Mouse (Mus musculus): ENCODE measurements around the gene Rab44. TPM values are rescaled to one million over a fixed set of nuclear protein-coding genes. Genes with fewer than 3 reads are reported as not detected.
"Not testable (repeated sequence)": the region's sequence is repeated elsewhere in the genome, so short reads cannot be mapped to it uniquely, and the experiment has no call there.

Gene Rab44
- total RNA-seq, 2 experiments from 2014 or later = 0.59 TPM; not detected in 1

DNA sequence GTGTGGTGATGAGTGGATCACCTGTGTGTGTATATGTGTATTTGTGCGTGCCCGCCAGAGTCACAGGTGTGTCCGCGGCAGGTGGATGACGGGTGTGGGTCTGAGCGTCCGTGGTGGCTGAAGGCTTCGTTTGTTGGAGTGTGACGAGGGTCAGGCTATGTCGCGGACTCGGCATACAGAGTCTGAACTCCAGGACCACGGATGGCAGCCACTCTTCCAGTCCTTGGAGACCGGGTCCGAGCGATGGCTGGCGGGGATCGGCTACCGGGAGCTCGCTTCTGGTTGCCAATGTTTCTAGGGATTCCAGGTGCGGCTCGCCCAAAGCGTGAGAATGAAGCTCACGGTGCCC is 20.0 kb upstream of the Rab44 start:
- Histone ChIP-seq H3K27ac (peak overlapping the region; percentile 87), H3K4me3 (peak overlapping the region; percentile 75)
- DNase-seq = peak; percentile 45
- intact Hi-C loops (cut with DNase I) = loop anchor here (2.0 kb wide), 1 partner anchor 37 kb away; no protein-coding TSS in a partner anchor
- no peak for TF ChIP-seq CTCF (IDR thresholded peaks at IDR 0.05)

DNA sequence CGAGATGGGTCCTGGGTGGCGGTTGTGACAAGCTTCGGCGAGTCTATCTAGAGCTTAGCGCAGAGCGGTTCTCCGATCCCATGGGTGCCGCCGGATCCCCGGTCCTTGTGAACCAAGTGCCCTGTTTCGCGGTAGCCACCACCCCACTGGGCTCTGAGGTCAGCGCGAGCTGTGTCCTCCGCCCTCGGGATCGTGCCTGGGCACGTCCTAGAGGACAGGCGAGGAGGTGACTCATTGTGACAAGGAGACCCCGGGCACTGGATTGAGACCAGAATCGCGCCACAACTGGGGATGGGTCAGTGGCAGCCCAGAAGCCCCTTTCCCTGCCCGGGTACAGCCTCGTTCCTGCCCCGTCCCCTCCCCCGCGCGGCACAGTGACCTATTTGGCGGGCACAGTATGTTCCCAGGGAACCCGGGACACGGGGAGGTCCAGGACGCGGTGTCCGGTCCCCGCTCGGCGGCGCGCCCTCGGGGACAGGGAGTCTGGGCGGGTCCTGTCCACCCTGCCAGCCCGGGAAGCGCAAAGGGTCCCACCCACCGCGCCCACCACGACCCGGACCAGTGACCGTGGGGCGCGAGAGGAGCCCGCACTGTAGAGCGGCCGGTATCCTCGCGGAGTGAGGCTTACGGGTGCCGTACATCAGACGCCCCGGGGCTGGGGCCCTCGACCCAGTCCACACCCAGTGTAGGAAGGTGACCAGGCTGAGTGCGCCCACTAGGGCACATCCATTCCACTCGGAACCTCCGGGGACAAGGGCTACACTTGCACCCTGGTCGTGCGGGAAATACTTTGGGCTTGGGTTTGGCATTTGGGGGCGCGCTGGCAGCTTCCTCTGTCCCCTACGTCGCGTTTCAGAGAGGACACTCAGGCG is 19.4 kb upstream of the Rab44 start:
- intact Hi-C loops (cut with DNase I) = loop anchor here (1.0 to 5.0 kb wide), 3 partner anchors 45 to 107 kb away; no protein-coding TSS in a partner anchor
- Histone ChIP-seq H3K4me3 (peak overlapping the region; percentile 75), H3K27ac (peak overlapping the region; percentile 87)
- DNase-seq = peak; percentile 94
- no peak for TF ChIP-seq CTCF (IDR thresholded peaks at IDR 0.05)

DNA sequence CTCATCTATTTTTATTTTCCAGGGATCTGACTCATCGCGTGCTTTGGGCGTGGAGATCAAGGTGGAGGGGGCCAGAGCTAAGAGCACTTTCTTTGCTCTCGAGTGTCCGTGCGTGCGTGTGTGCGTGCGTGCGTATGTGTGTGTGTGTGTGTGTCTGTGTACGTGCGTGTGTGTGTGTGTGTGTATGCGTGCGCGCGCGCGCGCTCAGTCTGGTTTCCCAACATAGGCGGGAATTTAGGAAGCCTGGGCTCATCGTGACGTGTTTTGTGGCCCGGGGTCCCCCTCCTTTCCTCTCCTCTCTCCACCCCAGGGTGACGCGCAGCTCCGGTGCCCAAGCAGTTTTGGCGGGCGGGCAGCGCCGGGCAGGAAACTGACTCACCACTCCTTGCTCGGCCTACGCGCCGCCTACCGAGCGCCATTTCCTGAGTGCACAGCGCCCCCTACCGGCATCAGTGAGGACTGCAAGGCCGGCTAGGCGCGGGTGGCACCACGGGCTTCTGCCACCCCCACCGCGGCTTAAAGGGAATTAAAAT is 18.7 kb upstream of the Rab44 start:
- TF ChIP-seq CTCF (IDR thresholded peaks at IDR 0.05) = no peak; the same call in 1 of the 2 replicates
- DNase-seq = peak; percentile 97
- intact Hi-C loops (cut with DNase I) = loop anchor here (1.0 to 5.0 kb wide), 3 partner anchors 46 to 108 kb away; no protein-coding TSS in a partner anchor

DNA sequence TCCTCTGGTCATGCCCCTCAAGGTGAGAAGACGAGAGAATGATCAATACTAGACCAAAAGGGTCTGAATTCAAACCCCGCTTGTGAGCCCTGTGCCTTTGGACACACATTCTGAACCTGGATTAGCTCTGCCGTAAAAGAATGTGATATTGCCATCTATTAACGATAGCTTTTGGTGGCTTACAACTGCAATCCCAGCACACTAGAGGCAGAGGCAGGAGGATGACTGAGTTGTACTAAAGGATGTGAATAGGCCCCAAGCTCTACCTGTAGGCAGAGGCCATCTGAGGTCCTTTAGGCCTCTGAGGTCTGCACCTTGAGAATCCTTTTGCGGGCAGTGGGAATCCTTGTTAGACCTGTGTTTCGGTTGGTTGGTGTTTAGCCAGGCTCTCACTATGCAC is 17.7 kb upstream of the Rab44 start:
- Histone ChIP-seq H3K27ac (no peak overlapping the region), H3K4me3 (peak overlapping the region; percentile 5; the same call in 1 of the 2 replicates)
- no peak for DNase-seq
- intact Hi-C loops (cut with DNase I) = loop anchor here (5.0 kb wide), 2 partner anchors 76 to 109 kb away; no protein-coding TSS in a partner anchor
- TF ChIP-seq CTCF (IDR thresholded peaks at IDR 0.05) = no peak

More for the DNA sequence above, 18.7 kb upstream of the Rab44 start:
- Histone ChIP-seq H3K4me3 (peak overlapping the region; percentile 75), H3K27ac (peak overlapping the region; percentile 87)

DNA sequence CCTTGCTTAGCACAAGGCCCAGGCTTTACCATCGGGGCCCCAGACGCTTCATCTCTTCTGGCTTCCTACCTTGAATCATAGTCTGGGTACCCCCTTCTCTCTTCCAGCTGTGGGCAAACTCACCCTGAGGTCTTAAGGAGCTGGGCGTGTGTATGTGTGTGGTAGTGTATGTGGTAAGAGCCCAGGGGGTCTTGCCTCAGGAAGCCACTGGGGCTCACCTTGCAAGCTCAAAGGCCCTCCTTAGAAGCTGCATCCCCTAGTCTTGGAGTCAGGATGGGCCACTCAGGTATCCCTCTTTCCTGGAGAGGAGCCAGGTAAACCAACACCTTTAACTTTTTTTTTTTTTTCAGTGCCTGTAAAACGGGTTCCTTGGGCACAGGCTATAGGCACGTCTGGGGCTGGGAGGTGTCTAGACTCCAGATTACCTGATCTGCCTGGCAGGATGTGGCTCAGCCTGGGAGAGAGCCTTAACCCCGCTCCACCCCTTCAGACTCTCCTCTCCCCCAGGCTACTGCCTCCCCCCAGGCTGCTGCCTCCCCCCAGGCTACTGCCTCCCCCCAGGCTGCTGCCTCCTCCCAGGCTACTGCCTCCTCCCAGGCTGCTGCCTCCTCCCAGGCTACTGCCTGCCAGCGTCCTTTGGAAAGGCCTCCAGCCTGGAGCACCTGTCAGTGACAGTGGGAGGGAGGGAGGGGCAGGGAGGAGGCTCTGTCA is 16.9 kb upstream of the Rab44 start:
- TF ChIP-seq CTCF (IDR thresholded peaks at IDR 0.05) = no peak
- Histone ChIP-seq H3K4me3 (no peak overlapping the region), H3K27ac (no peak overlapping the region)
- DNase-seq = peak; percentile 64
- intact Hi-C loops (cut with DNase I) = loop anchor here (5.0 kb wide), 2 partner anchors 75 to 110 kb away; no protein-coding TSS in a partner anchor

DNA sequence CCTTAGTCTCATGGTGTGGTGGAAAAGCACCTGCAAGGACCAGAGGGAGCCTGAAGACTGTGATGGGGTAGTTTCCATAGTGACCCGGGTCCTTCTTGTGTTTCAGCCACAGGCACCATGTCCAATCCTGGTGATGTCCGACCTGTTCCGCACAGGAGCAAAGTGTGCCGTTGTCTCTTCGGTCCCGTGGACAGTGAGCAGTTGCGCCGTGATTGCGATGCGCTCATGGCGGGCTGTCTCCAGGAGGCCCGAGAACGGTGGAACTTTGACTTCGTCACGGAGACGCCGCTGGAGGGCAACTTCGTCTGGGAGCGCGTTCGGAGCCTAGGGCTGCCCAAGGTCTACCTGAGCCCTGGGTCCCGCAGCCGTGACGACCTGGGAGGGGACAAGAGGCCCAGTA is 15.7 kb upstream of the Rab44 start:
- no peak for DNase-seq
- Histone ChIP-seq H3K27ac (no peak overlapping the region), H3K4me3 (no peak overlapping the region)
- no peak for TF ChIP-seq CTCF (IDR thresholded peaks at IDR 0.05)
- intact Hi-C loops (cut with DNase I) = loop anchor here (5.0 kb wide), 2 partner anchors 74 to 111 kb away; no protein-coding TSS in a partner anchor

DNA sequence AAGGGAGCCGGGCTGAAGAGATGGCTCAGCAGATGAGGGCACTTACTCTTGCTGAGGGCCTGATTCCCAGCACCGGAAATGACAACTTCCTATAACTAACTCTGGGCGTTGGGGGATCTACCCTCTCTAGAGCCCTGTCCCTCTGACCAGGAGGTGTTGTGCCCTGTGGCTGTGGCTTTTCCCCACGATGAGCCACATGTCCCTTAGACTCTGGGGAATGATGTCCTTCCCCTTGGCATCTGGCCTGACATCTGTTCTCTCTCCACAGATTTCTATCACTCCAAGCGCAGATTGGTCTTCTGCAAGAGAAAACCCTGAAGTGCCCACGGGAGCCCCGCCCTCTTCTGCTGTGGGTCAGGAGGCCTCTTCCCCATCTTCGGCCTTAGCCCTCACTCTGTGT is 14.9 kb upstream of the Rab44 start:
- no peak overlapping the region for H3K27ac ChIP-seq
- H3K4me3 ChIP-seq = no peak overlapping the region
- TF ChIP-seq CTCF (IDR thresholded peaks at IDR 0.05) = no peak
- DNase-seq = no peak
- intact Hi-C loops (cut with DNase I) = loop anchor here (5.0 kb wide), 2 partner anchors 73 to 112 kb away; no protein-coding TSS in a partner anchor

DNA sequence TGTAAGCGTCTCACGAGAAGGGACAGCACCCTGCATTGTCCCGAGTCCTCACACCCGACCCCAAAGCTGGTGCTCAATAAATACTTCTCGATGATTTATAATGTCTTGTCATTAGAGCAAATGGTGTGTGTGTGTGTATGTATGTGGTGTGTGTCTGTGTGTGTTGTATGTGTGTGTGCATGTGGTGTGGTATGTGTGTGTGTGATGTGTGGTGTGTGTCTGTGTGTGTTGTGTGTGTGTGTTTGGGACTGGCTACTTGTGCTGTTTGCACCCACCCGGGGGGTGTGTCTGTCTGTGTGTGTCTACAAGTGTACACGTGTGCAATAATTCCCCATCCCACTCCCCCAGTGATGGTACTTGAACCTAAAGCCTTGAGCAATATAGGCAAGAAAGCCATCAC is 13.3 kb upstream of the Rab44 start:
- no peak for TF ChIP-seq CTCF (IDR thresholded peaks at IDR 0.05)
- intact Hi-C loops (cut with DNase I) = no loop called here
- H3K4me3 ChIP-seq = no peak overlapping the region
- H3K27ac ChIP-seq = no peak overlapping the region
- no peak for DNase-seq

DNA sequence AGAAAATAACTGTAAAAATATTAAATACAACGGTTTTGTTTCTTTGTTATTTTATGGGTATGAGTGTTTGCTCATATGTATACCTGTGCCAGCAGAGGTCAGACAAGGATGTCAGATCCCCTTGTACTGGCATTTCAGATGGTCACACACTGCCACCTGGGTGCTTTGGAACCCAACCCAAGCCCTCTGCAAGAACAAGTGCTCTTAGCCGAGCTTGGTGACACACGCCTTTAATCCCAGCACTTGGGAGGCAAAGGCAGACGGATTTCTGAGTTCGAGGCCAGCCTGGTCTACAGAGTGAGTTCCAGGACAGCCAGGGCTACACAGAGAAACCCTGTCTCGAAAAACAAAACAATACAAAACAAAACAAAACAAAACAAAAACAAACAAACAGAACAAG is 3.6 kb upstream of the Rab44 start:
- H3K27ac ChIP-seq; intact Hi-C loops (cut with DNase I); H3K4me3 ChIP-seq; DNase-seq: not testable (repeated sequence)

DNA sequence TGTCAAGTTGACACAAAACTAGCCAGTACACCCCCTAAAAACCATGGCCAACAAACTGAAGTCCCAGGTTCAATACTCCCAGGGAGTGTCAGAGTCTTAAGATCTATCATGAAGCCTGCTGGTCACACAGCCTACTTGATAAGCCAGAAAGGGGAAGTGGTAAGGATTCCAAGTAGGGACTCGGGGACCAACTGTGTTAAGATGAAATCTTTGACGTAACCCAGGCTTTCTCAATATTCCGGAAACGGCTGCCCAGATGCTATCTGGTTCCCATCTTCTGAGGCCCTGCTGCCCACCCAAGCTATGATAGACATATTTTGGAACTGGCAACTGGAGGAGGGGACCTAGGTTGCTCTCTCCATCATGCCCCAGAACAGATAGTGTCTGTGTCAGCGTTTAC is 2.6 kb upstream of the Rab44 start:
- no peak overlapping the region for H3K27ac ChIP-seq
- intact Hi-C loops (cut with DNase I) = no loop called here
- no peak for DNase-seq
- no peak for TF ChIP-seq CTCF (IDR thresholded peaks at IDR 0.05)
- no peak overlapping the region for H3K4me3 ChIP-seq

DNA sequence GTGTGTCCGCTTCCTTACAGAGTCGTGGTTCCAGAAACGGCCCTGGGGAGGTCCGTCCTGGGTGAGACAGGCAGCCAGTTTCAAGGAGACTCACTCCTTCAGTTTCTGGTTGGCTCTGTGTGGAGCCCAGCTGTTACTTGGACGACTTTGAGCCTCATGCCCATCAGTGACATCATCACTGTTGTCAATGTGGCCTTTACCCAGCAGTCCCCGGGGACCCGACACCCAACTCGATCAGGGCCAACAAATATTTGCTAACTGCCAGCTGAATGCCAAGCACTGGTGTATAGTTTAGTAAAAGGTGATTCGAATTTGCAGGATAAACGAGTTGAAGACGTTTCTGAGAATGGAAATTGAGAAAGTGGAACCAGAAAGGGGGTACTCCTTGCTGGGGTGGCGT is 2.1 kb downstream of the Rab44 start:
- intact Hi-C loops (cut with DNase I) = no loop called here

DNA sequence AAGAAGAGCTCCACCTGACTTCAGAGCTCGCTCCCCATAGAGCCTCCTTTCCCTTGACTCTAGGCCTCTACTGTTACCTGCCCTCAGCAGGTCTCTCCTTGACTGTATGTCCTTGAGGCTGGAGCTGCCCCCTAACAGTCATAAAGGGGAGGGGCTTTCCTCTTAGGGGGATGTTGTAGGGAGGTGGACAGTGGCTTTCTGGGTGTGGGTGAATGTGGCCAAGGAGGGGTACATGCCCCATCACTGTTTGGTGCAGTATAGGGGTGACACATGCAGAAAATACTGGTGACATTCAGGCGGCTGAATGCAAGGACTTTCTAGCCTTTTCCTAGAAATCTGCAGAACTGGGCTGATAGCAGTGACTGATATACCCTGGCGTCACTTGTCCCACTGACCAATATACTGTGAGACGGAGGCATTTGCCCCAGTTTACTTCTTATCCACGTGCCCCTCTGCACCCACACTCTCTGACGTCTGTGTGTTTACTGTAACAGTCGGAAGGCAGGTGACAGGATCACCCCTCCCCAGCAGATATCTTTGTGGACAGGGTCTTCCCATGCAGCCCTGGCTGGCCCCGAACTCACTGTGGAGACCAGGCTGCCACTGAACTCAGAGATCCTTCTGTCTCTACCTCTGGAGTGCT is 3.2 kb downstream of the Rab44 start:
- no peak for DNase-seq
- intact Hi-C loops (cut with DNase I) = no loop called here
- no peak for TF ChIP-seq CTCF (IDR thresholded peaks at IDR 0.05)
- Histone ChIP-seq H3K27ac (no peak overlapping the region), H3K4me3 (no peak overlapping the region)

More for the DNA sequence above, 2.1 kb downstream of the Rab44 start:
- no peak for DNase-seq
- Histone ChIP-seq H3K4me3 (no peak overlapping the region), H3K27ac (no peak overlapping the region)
- TF ChIP-seq CTCF (IDR thresholded peaks at IDR 0.05) = no peak

All from gastrocnemius, adult 2 months (tissue).